In the genomic region with DNA sequence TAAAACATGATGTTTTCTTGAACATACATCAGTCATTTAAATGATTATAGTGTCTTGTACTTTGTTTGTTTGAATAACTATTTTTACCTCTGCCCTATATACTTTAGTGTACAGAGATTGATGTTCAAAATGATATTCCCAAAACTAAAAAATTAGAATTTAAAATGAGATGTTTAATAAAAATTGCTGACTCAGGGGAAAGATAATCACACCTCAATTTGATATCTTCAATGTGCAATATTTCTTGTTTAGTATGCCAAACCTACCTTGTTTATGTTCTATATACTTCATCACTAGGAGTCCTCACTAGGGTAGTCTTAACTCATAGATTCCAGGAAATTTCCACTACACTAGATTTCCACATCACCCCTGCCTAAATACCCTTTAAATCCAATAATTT, we compare ENCODE assay signal across 23 mouse cellular contexts. TPM values are rescaled to one million over a fixed set of nuclear protein-coding genes. Genes with fewer than 3 reads are reported as not detected.
"Had no signal": no experiment of that assay in that cellular context is flagged by ENCODE, and none has a peak within 500 bp of the region (broad histone marks: within the 10 kb centered on the region; RNA-seq: fewer than 3 reads in every experiment).

No protein-coding gene starts in this region.

- DNase-seq: kidney, adult 2 months; kidney, postnatal 25 days; left cerebral cortex, postnatal 4 days; lung, adult 2 months; lung, postnatal 14 days; lung, postnatal 4 days; midbrain, embryonic 14.5 days; right cerebral cortex, postnatal 25 days; spleen, adult 18-20 months; thymus, adult 18-20 months; thymus, postnatal 36 days had no signal

- H3K27ac ChIP-seq: kidney, postnatal 0 days; limb, embryonic 12.5 days; limb, embryonic 15.5 days; liver, embryonic 12.5 days; liver, embryonic 15.5 days; neural tube, embryonic 12.5 days; neural tube, embryonic 15.5 days; stomach, embryonic 15.5 days had no signal

- H3K36me3 ChIP-seq: limb, embryonic 12.5 days; limb, embryonic 15.5 days; liver, embryonic 12.5 days; liver, embryonic 15.5 days; neural tube, embryonic 12.5 days; neural tube, embryonic 15.5 days; stomach, embryonic 15.5 days had no signal

- H3K4me2 ChIP-seq: limb, embryonic 12.5 days; limb, embryonic 15.5 days; liver, embryonic 12.5 days; liver, embryonic 15.5 days; midbrain, embryonic 11.5 days; neural tube, embryonic 12.5 days; neural tube, embryonic 15.5 days; stomach, embryonic 15.5 days had no signal

- ATAC-seq: intestine, embryonic 16.5 days; liver, embryonic 12.5 days had no signal

- H3K27me3 ChIP-seq: limb, embryonic 12.5 days; limb, embryonic 15.5 days; liver, embryonic 12.5 days; liver, embryonic 15.5 days; neural tube, embryonic 12.5 days; neural tube, embryonic 15.5 days; stomach, embryonic 15.5 days had no signal

- H3K9me3 ChIP-seq: limb, embryonic 12.5 days; limb, embryonic 15.5 days; liver, embryonic 12.5 days; liver, embryonic 15.5 days; neural tube, embryonic 12.5 days; neural tube, embryonic 15.5 days; stomach, embryonic 15.5 days had no signal

- H3K4me3 ChIP-seq: limb, embryonic 12.5 days; limb, embryonic 15.5 days; liver, embryonic 12.5 days; liver, embryonic 15.5 days; neural tube, embryonic 12.5 days; neural tube, embryonic 15.5 days; stomach, embryonic 15.5 days had no signal

- H3K9ac ChIP-seq: limb, embryonic 12.5 days; limb, embryonic 15.5 days; liver, embryonic 12.5 days; liver, embryonic 15.5 days; neural tube, embryonic 12.5 days; neural tube, embryonic 15.5 days; stomach, embryonic 15.5 days had no signal

- H3K4me1 ChIP-seq: limb, embryonic 12.5 days; limb, embryonic 15.5 days; liver, embryonic 12.5 days; liver, embryonic 15.5 days; neural tube, embryonic 12.5 days; neural tube, embryonic 15.5 days; stomach, embryonic 15.5 days had no signal

RNA-seq across cellular contexts. Expression of gene Casp4, which starts 1.5 kb away (rescaled TPM):
- total RNA-seq: midbrain, postnatal 0 days had no signal

RNA-seq across cellular contexts. Expression of gene Casp12, which starts 35.1 kb away (rescaled TPM):
- total RNA-seq: megakaryocyte-erythroid progenitor cell, adult 5-6 weeks had no signal
- polyA plus RNA-seq: limb, embryonic 12.5 days; liver, embryonic 12.5 days had no signal
